Mouse (Mus musculus) induced T-regulatory cell, adult 2 months (primary cell): Measurements from ENCODE around the gene Etnk1.
"Not testable (repeated sequence)": the region's sequence is repeated elsewhere in the genome, so short reads cannot be mapped to it uniquely, and the experiment has no call there.

Experiments used
- DNase-seq: peaks from one replicate; pipeline ENCODE4 v3.0.0-alpha.2; 2012; ENCODE audit warnings: low read depth

Etnk1 gene

GRCm38 (mm10) chr6:143166452-143167357 is at the start of gene Etnk1:
Gene Etnk1 (plus strand): TSS chr6:143167221.
- DNase-seq, result peak; percentile 96

- DNase-seq, result no peak
These were observed 47.7 kb upstream of the Etnk1 start for GRCm38 (mm10) chr6:143119325-143119724.

GRCm38 (mm10) chr6:143125721-143126120 is 41.3 kb upstream of the Etnk1 start:
- DNase-seq, result no peak

- DNase-seq, result no peak
These were observed 37.6 kb upstream of the Etnk1 start for GRCm38 (mm10) chr6:143129466-143129865.

GRCm38 (mm10) chr6:143129952-143130351 is 37.1 kb upstream of the Etnk1 start:
- no peak for DNase-seq

GRCm38 (mm10) chr6:143130411-143130810 is 36.6 kb upstream of the Etnk1 start:
- no peak for DNase-seq

GRCm38 (mm10) chr6:143131895-143132652 is 34.9 kb upstream of the Etnk1 start:
- DNase-seq, result no peak

GRCm38 (mm10) chr6:143133150-143133549 is 33.9 kb upstream of the Etnk1 start:
- DNase-seq, result no peak

- no peak for DNase-seq
These were observed 31.9 kb upstream of the Etnk1 start for GRCm38 (mm10) chr6:143135097-143135496.

- DNase-seq, result no peak
These were observed 30.3 kb upstream of the Etnk1 start for GRCm38 (mm10) chr6:143136688-143137087.

GRCm38 (mm10) chr6:143137341-143137740 is 29.7 kb upstream of the Etnk1 start:
- DNase-seq, result no peak

GRCm38 (mm10) chr6:143139417-143139816 is 27.6 kb upstream of the Etnk1 start:
- DNase-seq, result no peak

GRCm38 (mm10) chr6:143140884-143141283 is 26.1 kb upstream of the Etnk1 start:
- DNase-seq, result no peak

GRCm38 (mm10) chr6:143141624-143142592 is 25.1 kb upstream of the Etnk1 start:
- not testable (repeated sequence) for DNase-seq

GRCm38 (mm10) chr6:143142861-143143260 is 24.2 kb upstream of the Etnk1 start:
- no peak for DNase-seq

GRCm38 (mm10) chr6:143143321-143143720 is 23.7 kb upstream of the Etnk1 start:
- no peak for DNase-seq

GRCm38 (mm10) chr6:143143775-143144273 is 23.2 kb upstream of the Etnk1 start:
- no peak for DNase-seq

- no peak for DNase-seq
These were observed 22.5 kb upstream of the Etnk1 start for GRCm38 (mm10) chr6:143144556-143144955.

GRCm38 (mm10) chr6:143145051-143145450 is 22.0 kb upstream of the Etnk1 start:
- DNase-seq, result no peak

GRCm38 (mm10) chr6:143146756-143147155 is 20.3 kb upstream of the Etnk1 start:
- peak; percentile 51 for DNase-seq

GRCm38 (mm10) chr6:143148868-143149267 is 18.2 kb upstream of the Etnk1 start:
- no peak for DNase-seq
